Comparison of ENCODE assay signal across 8 mouse cellular contexts in the genomic region with DNA sequence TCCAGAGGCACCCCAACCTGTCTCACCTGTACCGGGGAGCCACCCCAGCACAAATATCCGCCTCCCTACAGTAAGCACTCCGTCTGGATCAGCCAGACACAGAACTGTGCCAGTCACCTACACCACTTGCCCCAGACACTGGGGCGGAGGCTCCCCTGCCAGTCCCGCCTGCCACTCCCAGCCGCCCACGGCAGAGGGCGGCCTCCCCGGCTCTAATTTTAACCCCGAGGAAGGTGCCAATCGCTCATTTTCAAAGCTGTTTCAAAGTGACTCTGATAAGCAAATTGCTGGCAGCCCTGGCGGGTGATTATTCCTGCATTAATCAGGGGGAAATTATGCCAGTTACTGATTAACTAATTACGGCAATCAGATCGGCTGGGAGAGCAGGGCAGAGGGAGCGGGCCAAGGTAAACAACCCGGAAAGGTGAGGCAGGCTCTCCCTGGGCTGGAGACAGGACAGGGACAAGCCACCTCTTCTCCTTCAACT. TPM values are rescaled to one million over a fixed set of nuclear protein-coding genes. Genes with fewer than 3 reads are reported as not detected.
DNase-seq lines count a peak whose midpoint lies in the region; ATAC-seq and TF ChIP-seq lines count a peak whose summit lies in the region.

No protein-coding gene starts in this region.

- peak; percentile 49; the same call in 1 of the 2 replicates for ATAC-seq in forebrain, embryonic 15.5 days (replicated peaks)
- ATAC-seq in forebrain, embryonic 12.5 days (ENCODE audit: low FRiP score) = no peak
- ATAC-seq in heart, postnatal 0 days (ENCODE audit: insufficient read depth, low read depth) = peak; percentile 81
- ATAC-seq in erythroblast, adult 5-6 weeks (replicated peaks; ENCODE audit: low FRiP score, poor library complexity, severe bottlenecking) = no peak

- no peak overlapping the region for H3K9ac ChIP-seq in forebrain, embryonic 15.5 days (replicated peaks)
- H3K9ac ChIP-seq in forebrain, embryonic 12.5 days = no peak overlapping the region
- peak overlapping the region; percentile 32; the same call in 1 of the 2 replicates for H3K9ac ChIP-seq in ES-Bruce4 (ENCODE audit: low read depth, poor library complexity, severe bottlenecking)
- no peak overlapping the region for H3K9ac ChIP-seq in heart, postnatal 0 days (replicated peaks; ENCODE audit: low read depth, low read length)

- H3K36me3 ChIP-seq in forebrain, embryonic 15.5 days = no peaks in the 10 kb centered on the region
- no peaks in the 10 kb centered on the region for H3K36me3 ChIP-seq in forebrain, embryonic 12.5 days (replicated peaks)
- no peaks in the 10 kb centered on the region for H3K36me3 ChIP-seq in ES-Bruce4 (ENCODE audit: control insufficient read depth, insufficient read depth, low read length, poor library complexity, severe bottlenecking)
- no peaks in the 10 kb centered on the region for H3K36me3 ChIP-seq in heart, postnatal 0 days (replicated peaks; ENCODE audit: control insufficient read depth, insufficient read depth, low read length)

- peak; percentile 48 for DNase-seq in cerebellum, postnatal 14 days
- peak; percentile 65 for DNase-seq in heart, postnatal 0 days (ENCODE audit: low spot score)
- DNase-seq in kidney, postnatal 4 days = peak; percentile 68 to 72
- DNase-seq in lung, postnatal 10 days = peak; percentile 48

- no peaks in the 10 kb centered on the region for H3K9me3 ChIP-seq in forebrain, embryonic 15.5 days
- H3K9me3 ChIP-seq in forebrain, embryonic 12.5 days = no peaks in the 10 kb centered on the region
- no peaks in the 10 kb centered on the region for H3K9me3 ChIP-seq in ES-Bruce4 (replicated peaks; ENCODE audit: control insufficient read depth, insufficient read depth, low read length, poor library complexity, severe bottlenecking)
- no peaks in the 10 kb centered on the region for H3K9me3 ChIP-seq in heart, postnatal 0 days (replicated peaks; ENCODE audit: control insufficient read depth, low read length)

- H3K4me2 ChIP-seq in forebrain, embryonic 15.5 days (replicated peaks) = no peak overlapping the region
- no peak overlapping the region for H3K4me2 ChIP-seq in forebrain, embryonic 12.5 days
- peak overlapping the region; percentile 31 for H3K4me2 ChIP-seq in heart, postnatal 0 days (ENCODE audit: low read depth, low read length)

- 31% methylated on average over 16 of the region's 16 CpGs for WGBS in forebrain, embryonic 15.5 days
- 49% methylated on average over 16 of the region's 16 CpGs for WGBS in forebrain, embryonic 12.5 days
- 10% methylated on average over 16 of the region's 16 CpGs for WGBS in heart, postnatal 0 days

- H3K4me1 ChIP-seq in forebrain, embryonic 15.5 days = peaks cover 29% of the 10 kb centered on the region
- H3K4me1 ChIP-seq in forebrain, embryonic 12.5 days = no peaks in the 10 kb centered on the region; the same call in 1 of the 2 replicates
- H3K4me1 ChIP-seq in ES-Bruce4 (ENCODE audit: control insufficient read depth, insufficient read depth, low read length) = no peaks in the 10 kb centered on the region
- H3K4me1 ChIP-seq in heart, postnatal 0 days (ENCODE audit: control insufficient read depth, insufficient read depth) = no peaks in the 10 kb centered on the region

- no peak overlapping the region for H3K4me3 ChIP-seq in forebrain, embryonic 15.5 days
- no peak overlapping the region for H3K4me3 ChIP-seq in forebrain, embryonic 12.5 days (replicated peaks)
- H3K4me3 ChIP-seq in ES-Bruce4 (ENCODE audit: low read depth, low read length) = peak overlapping the region; percentile 28
- H3K4me3 ChIP-seq in heart, postnatal 0 days (ENCODE audit: low read depth, low read length) = 0 out of 2 replicates have a peak overlapping the region, but pooled peaks have one; percentile 12

- TF ChIP-seq EP300 in ES-Bruce4 (IDR thresholded peaks at IDR 0.05; ENCODE audit: insufficient read depth, low read depth, low read length) = no peak
- TF ChIP-seq EP300 in heart, postnatal 0 days (IDR thresholded peaks at IDR 0.05; ENCODE audit: low read depth) = no peak

- 0 out of 2 replicates have a peak overlapping the region, but pooled peaks have one; percentile 8 for H3K27ac ChIP-seq in forebrain, embryonic 15.5 days (replicated peaks)
- H3K27ac ChIP-seq in forebrain, embryonic 12.5 days = no peak overlapping the region
- H3K27ac ChIP-seq in ES-Bruce4 (ENCODE audit: insufficient read depth, low read length) = no peak overlapping the region
- H3K27ac ChIP-seq in heart, postnatal 0 days (ENCODE audit: low read depth) = no peak overlapping the region

- no peak for TF ChIP-seq POLR2A in ES-Bruce4 (IDR thresholded peaks at IDR 0.05; ENCODE audit: insufficient read depth, low read length)

- peaks cover 11% of the 10 kb centered on the region; the same call in 1 of the 2 replicates for H3K27me3 ChIP-seq in forebrain, embryonic 15.5 days
- H3K27me3 ChIP-seq in forebrain, embryonic 12.5 days = peaks cover 10% of the 10 kb centered on the region
- no peaks in the 10 kb centered on the region for H3K27me3 ChIP-seq in ES-Bruce4 (ENCODE audit: control insufficient read depth, insufficient read depth, low read length, poor library complexity, severe bottlenecking)
- H3K27me3 ChIP-seq in heart, postnatal 0 days (ENCODE audit: control insufficient read depth, insufficient read depth, low read length) = no peaks in the 10 kb centered on the region

- TF ChIP-seq CTCF in ES-Bruce4 (IDR thresholded peaks at IDR 0.05; ENCODE audit: low read depth, low read length) = no peak
- peak; percentile 45 for TF ChIP-seq CTCF in heart, postnatal 0 days (IDR thresholded peaks at IDR 0.05; ENCODE audit: low read depth)

RNA-seq across cellular contexts. Expression of gene Mdga1, which starts 41.1 kb away (rescaled TPM):
- 11.3 and 13.4 TPM in 2 replicates for polyA plus RNA-seq in forebrain, embryonic 15.5 days (2015; fragmentation: Nextera tagmentation; extraction: Ambion mirVana)
- 8.8 and 9.0 TPM in 2 replicates for polyA plus RNA-seq in forebrain, embryonic 12.5 days (2016; fragmentation: Nextera tagmentation; extraction: Ambion mirVana)
- polyA plus RNA-seq in ES-Bruce4 (2011; ENCODE audit: insufficient read depth, insufficient read length, low read depth, missing spikeins) = 2.6 and 4.5 TPM in 2 replicates
- 9.5 and 11.6 TPM in 2 replicates for total RNA-seq in heart, postnatal 0 days (2014; rRNA removed; ENCODE audit: low replicate concordance)
- polyA plus RNA-seq in heart, postnatal 0 days (2015; fragmentation: Nextera tagmentation; extraction: Ambion mirVana) = 4.9 and 5.2 TPM in 2 replicates
- total RNA-seq in erythroblast, adult 5-6 weeks (2015; ENCODE audit: low replicate concordance) = 0.58 and 0.84 TPM in 2 replicates
- total RNA-seq in erythroblast, adult 5-6 weeks (2017; ENCODE audit: low replicate concordance) = 2.4 and 2.5 TPM in 2 replicates

Comparison
In these comparisons a context has a peak if more than half of its experiments do, and no peak if none do; other contexts are left out.
1. ATAC-seq: peak in forebrain, embryonic 15.5 days (single experiment) and heart, postnatal 0 days (single experiment); none in forebrain, embryonic 12.5 days (single experiment) and erythroblast, adult 5-6 weeks (single experiment).
2. H3K4me3 ChIP-seq: peak in ES-Bruce4 (single experiment) and heart, postnatal 0 days (single experiment); none in forebrain, embryonic 15.5 days (single experiment) and forebrain, embryonic 12.5 days (single experiment).
3. Peak in every context shown above with its lines, with median percentiles within 50 percentile points of each other: DNase-seq.